Mouse (Mus musculus) cerebellum, postnatal 14 days (tissue): ENCODE results near the gene Anxa11.
"Not testable (repeated sequence)": the region's sequence is repeated elsewhere in the genome, so short reads cannot be mapped to it uniquely, and the experiment has no call there.

ENCODE experiments used
- DNase-seq, 2 experiments: peaks; one replicate each; pipeline ENCODE4 v3.0.0; 2021; ENCODE audit warnings: mixed read lengths in 2 of 2

The Anxa11 gene

GRCm38 (mm10) chr14:25872461-25873415, 30.8 kb downstream of the Anxa11 start:
- DNase-seq: peak; percentile 54 to 69

GRCm38 (mm10) chr14:25876640-25877039, 34.7 kb downstream of the Anxa11 start:
- not testable (repeated sequence) for DNase-seq

GRCm38 (mm10) chr14:25881769-25882168, 39.8 kb downstream of the Anxa11 start:
- DNase-seq: not testable (repeated sequence)

- DNase-seq: not testable (repeated sequence)
Measured at GRCm38 (mm10) chr14:25885886-25886285, 43.9 kb downstream of the Anxa11 start.

GRCm38 (mm10) chr14:25894566-25894965, 52.6 kb downstream of the Anxa11 start:
- not testable (repeated sequence) for DNase-seq

GRCm38 (mm10) chr14:25895686-25896085, 53.7 kb downstream of the Anxa11 start:
- not testable (repeated sequence) for DNase-seq

- DNase-seq: not testable (repeated sequence)
Measured at GRCm38 (mm10) chr14:25903000-25903399, 61.0 kb downstream of the Anxa11 start, which contains the start of gene Plac9a. Plac9a (minus strand) TSS chr14:25903100.

GRCm38 (mm10) chr14:25905243-25905642, 63.3 kb downstream of the Anxa11 start:
- DNase-seq: peak in 1 of 2 experiments; percentile 1

GRCm38 (mm10) chr14:25907272-25907671, 65.3 kb downstream of the Anxa11 start:
- DNase-seq: not testable (repeated sequence)

GRCm38 (mm10) chr14:25908976-25909375, 67.0 kb downstream of the Anxa11 start:
- not testable (repeated sequence) for DNase-seq

GRCm38 (mm10) chr14:25918427-25919170, 76.6 kb downstream of the Anxa11 start:
- not testable (repeated sequence) for DNase-seq

GRCm38 (mm10) chr14:25926814-25927561, 85.0 kb downstream of the Anxa11 start:
- DNase-seq: not testable (repeated sequence)

- DNase-seq: not testable (repeated sequence)
Measured at GRCm38 (mm10) chr14:25927562-25927881, 85.6 kb downstream of the Anxa11 start, which contains the start of gene Tmem254a. Tmem254a (minus strand) TSS chr14:25927672.
